Mouse (Mus musculus): ENCODE measurements around the gene Drg2. TPM values are rescaled to one million over a fixed set of nuclear protein-coding genes. Genes with fewer than 3 reads are reported as not detected.
"Not testable (repeated sequence)": the region's sequence is repeated elsewhere in the genome, so short reads cannot be mapped to it uniquely, and the experiment has no call there.

Drg2 gene
- polyA plus RNA-seq, 1 experiment from 2014 or later = 47.6 TPM

DNA sequence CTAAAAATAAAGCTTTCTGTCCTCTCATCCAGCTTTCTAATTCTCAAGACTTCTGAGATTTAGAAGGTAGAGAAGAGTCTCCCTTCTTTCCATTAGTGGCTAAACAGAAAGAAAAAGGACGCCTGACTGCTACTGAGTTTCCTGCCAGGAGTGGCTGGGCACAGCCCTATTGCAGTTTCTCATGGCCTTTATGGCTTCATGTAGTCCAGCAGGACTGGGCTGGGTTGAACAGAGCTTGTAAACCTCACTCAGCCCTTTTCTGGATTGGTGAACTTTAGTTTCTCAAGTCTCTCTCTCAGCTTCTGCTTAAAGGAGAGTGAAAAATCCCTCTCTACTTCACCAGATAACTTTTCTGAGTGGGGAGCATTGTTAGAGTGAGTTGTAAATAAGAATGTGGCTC, 28.0 kb upstream of the Drg2 start:
- ATAC-seq (ENCODE audit: low read depth) = no peak

DNA sequence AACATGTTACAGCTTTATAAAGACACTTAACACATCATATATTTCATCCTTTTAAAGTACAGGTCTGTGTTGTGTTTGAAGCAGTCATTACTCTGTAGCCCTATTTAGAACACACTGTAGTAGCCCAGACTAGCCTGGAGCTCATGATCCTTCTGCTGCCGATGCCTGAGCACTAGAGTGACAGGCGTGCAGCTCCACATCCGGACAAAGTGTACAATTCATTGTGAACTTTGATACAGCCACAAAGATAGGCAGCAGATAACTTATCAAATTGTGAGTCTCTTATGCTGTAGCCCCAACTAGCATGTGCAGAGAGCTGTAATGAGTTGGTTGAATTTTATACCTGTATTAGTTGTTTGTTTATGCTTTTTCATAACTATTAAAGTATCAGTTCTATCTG, 26.8 kb upstream of the Drg2 start:
- peaks cover 36% of the 10 kb centered on the region for H3K36me3 ChIP-seq
- H3K4me1 ChIP-seq (replicated peaks) = 0 out of 2 replicates have a peak, but pooled peaks cover under 1% of the 10 kb centered on the region
- H3K9me3 ChIP-seq (replicated peaks) = no peaks in the 10 kb centered on the region
- ATAC-seq (ENCODE audit: low read depth) (no peak), DNase-seq (no peak)
- no peak overlapping the region for H3K4me3 ChIP-seq (replicated peaks)
- H3K4me2 ChIP-seq = no peak overlapping the region
- H3K27me3 ChIP-seq = no peaks in the 10 kb centered on the region
- no peak overlapping the region for H3K27ac ChIP-seq
- H3K9ac ChIP-seq = no peak overlapping the region
- 70% methylated on average over 3 of the region's 3 CpGs for WGBS (ENCODE audit: insufficient replicate concordance)

More for the DNA sequence above, 28.0 kb upstream of the Drg2 start:
- no peak overlapping the region for H3K9ac ChIP-seq
- no peak overlapping the region for H3K4me3 ChIP-seq (replicated peaks)
- H3K4me2 ChIP-seq = no peak overlapping the region
- peaks cover 24% of the 10 kb centered on the region for H3K36me3 ChIP-seq
- DNase-seq = no peak
- H3K9me3 ChIP-seq (replicated peaks) = no peaks in the 10 kb centered on the region
- H3K27me3 ChIP-seq = no peaks in the 10 kb centered on the region
- H3K4me1 ChIP-seq (replicated peaks) = 0 out of 2 replicates have a peak, but pooled peaks cover 4% of the 10 kb centered on the region
- no peak overlapping the region for H3K27ac ChIP-seq
- 66% methylated on average over 1 of the region's 1 CpGs for WGBS (ENCODE audit: insufficient replicate concordance)

DNA sequence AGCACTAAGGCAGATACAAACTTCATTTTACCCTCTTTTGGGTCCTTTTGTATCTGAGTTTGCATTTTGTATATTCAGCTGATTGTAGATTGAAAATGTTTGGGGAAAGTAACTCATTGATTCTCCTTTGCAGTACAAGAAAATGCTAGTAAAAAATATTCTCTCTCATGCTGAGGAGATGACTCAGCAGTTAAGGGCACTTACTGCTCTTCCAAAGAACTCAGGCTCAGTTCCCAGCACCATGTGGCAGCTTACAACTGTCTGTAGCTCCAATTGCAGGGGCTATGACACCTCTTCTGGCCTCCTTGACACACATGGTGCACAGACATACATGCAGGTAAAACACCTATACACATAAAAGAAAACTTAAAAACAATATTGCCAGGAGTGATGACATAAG, 20.9 kb upstream of the Drg2 start:
- Histone ChIP-seq H3K27ac (no peak overlapping the region), H3K4me1 (replicated peaks) (peaks cover 19% of the 10 kb centered on the region), H3K9me3 (replicated peaks) (no peaks in the 10 kb centered on the region), H3K27me3 (no peaks in the 10 kb centered on the region), H3K4me3 (replicated peaks) (no peak overlapping the region), H3K4me2 (no peak overlapping the region), H3K36me3 (peaks cover 73% of the 10 kb centered on the region), H3K9ac (no peak overlapping the region)
- DNase-seq = no peak
- ATAC-seq (ENCODE audit: low read depth) = no peak

DNA sequence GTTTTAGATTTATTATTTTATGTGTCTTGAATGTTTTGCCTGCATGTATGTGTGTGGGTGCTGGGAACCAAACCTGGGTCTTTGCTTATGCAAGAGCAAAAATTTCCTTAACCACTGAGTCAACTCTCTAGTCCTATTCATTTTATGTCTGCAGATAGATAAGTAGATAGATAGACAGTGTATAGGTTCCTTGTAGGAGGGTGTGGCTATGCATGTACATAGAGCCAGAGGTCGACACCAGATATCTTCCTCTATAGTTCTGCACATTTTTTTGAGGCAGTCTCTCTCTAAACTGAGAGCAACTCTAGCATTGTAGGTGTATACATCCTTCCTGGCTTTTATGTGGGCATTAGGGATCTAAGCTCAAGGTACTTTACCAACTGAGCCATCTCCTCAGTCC, 19.3 kb upstream of the Drg2 start:
- Histone ChIP-seq H3K4me1 (replicated peaks) (peaks cover 19% of the 10 kb centered on the region), H3K27ac (no peak overlapping the region), H3K4me2 (no peak overlapping the region), H3K9ac (no peak overlapping the region), H3K9me3 (replicated peaks) (no peaks in the 10 kb centered on the region), H3K27me3 (no peaks in the 10 kb centered on the region), H3K36me3 (peaks cover 80% of the 10 kb centered on the region), H3K4me3 (replicated peaks) (no peak overlapping the region)
- ATAC-seq (ENCODE audit: low read depth) = 0 out of 2 replicates have a peak, but pooled peaks have one; percentile 60
- WGBS (ENCODE audit: insufficient replicate concordance) = 32% methylated on average over 1 of the region's 1 CpGs
- DNase-seq = no peak

DNA sequence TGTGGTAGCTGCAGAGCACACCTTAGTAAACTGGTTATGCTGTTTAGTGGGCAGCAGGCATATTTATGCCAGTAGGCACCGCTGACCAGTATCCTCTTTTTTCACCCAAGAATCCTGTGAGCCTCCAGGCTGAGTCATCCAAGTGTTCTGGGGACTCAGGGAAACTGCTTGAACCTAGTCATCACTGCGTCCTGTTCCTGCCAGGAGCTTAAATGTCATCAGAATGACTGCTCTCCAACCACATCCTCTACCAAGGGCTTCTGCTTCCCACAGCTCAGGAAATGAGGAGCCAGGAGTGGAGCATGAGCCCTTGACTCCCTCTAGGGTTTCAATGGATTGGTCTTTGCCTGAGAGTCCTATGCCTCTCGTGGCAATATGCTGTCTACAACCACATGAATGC, 17.8 kb upstream of the Drg2 start:
- 62% methylated on average over 3 of the region's 3 CpGs for WGBS (ENCODE audit: insufficient replicate concordance)
- Histone ChIP-seq H3K9me3 (replicated peaks) (no peaks in the 10 kb centered on the region), H3K9ac (no peak overlapping the region), H3K4me3 (replicated peaks) (no peak overlapping the region), H3K36me3 (peaks cover 84% of the 10 kb centered on the region), H3K4me1 (replicated peaks) (peaks cover 19% of the 10 kb centered on the region), H3K27ac (no peak overlapping the region), H3K4me2 (no peak overlapping the region), H3K27me3 (no peaks in the 10 kb centered on the region)
- DNase-seq = no peak
- no peak for ATAC-seq (ENCODE audit: low read depth)

DNA sequence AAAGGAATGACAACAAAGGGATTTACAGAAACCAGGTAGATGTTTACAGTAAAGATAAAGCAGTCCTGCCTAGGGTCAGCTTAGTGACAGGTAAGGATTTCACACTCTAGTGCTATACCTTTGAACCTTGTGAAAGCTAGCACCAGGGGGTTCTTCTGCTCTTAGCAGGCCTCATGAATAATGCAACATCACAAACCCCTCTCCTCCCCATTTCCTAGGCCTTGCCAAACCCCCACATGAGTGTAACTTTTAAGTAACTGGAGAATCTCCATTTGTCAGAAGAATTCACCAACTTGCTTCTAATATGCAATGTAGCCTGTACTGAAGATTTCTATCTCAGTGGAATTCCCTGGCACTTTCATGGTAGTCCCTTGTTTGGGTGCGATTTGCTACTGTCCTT, 14.8 kb upstream of the Drg2 start:
- H3K27ac ChIP-seq; H3K4me3 ChIP-seq (replicated peaks); H3K4me2 ChIP-seq; H3K9ac ChIP-seq; DNase-seq; ATAC-seq (ENCODE audit: low read depth); H3K4me1 ChIP-seq (replicated peaks); H3K9me3 ChIP-seq (replicated peaks); H3K27me3 ChIP-seq: not testable (repeated sequence)
- 54% methylated on average over 1 of the region's 1 CpGs for WGBS (ENCODE audit: insufficient replicate concordance)
- H3K36me3 ChIP-seq = peaks cover 80% of the 10 kb centered on the region

DNA sequence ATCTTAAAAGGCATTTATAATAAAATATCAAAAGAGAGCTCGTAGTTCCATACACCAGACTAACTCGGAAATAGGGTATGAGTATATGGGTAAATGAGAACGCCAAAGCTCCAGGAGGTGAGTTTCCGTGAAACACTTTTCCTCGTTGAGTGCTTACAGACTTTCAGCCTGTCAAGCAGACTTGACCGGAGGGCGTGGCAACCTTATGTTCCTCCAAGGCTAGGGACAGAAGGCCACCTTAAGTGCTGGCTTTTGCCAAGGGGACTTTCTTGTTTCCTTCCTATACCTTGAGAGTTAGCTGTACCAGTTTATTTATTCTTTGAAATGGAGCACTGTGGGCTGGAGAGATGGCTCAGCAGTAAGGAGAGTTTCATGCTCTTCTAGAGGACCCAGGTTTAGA, 14.2 kb upstream of the Drg2 start:
- ATAC-seq (ENCODE audit: low read depth) = no peak
- DNase-seq = no peak
- no peaks in the 10 kb centered on the region for H3K27me3 ChIP-seq
- H3K27ac ChIP-seq = no peak overlapping the region
- no peak overlapping the region for H3K4me2 ChIP-seq
- H3K4me3 ChIP-seq (replicated peaks) = no peak overlapping the region
- no peak overlapping the region for H3K9ac ChIP-seq
- H3K9me3 ChIP-seq (replicated peaks) = no peaks in the 10 kb centered on the region
- peaks cover 74% of the 10 kb centered on the region for H3K36me3 ChIP-seq
- WGBS (ENCODE audit: insufficient replicate concordance) = 62% methylated on average over 7 of the region's 7 CpGs
- H3K4me1 ChIP-seq (replicated peaks) = peaks cover 4% of the 10 kb centered on the region

DNA sequence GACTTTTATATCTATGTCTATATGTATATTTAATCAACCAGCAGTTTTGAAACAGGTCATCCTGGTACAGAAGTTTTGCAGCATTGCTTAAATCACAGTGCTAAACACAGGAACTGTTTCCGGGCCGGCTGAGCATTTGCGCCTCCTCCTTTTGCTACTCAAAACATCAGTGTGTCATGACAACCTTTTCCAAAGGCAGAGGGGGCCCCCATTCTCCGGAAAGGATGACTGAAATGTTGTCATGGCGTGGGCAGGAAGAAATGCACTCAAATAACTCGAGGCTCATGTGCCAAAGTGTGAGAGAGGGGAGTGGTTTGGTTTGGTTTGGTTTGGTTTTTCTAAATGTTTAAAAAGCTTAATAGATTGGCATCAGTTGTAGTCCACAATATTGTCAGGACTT, 11.5 kb upstream of the Drg2 start:
- no peak for ATAC-seq (ENCODE audit: low read depth)
- WGBS (ENCODE audit: insufficient replicate concordance) = 76% methylated on average over 6 of the region's 6 CpGs
- no peak overlapping the region for H3K27ac ChIP-seq

DNA sequence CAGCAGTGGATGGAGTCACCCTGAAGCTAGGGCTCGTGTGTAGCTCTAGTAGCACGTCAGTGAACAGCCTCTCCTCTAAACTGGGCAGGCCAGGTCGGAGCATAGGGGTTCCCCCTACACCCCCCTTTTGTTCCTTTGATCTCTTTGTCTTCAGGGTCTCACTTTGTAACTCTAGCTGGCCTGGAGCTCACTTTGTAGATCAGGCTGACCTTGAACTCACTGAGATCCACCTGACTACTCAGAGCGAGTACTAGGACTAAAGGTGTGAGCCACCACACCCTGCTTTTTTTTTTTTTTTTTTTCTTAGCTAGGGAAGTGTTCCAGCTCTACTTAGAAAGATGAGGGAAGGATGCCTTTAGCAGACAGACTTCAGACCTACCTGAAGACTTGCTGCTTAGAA, 10.4 kb upstream of the Drg2 start:
- Histone ChIP-seq H3K9me3 (replicated peaks) (no peaks in the 10 kb centered on the region), H3K36me3 (peaks cover 40% of the 10 kb centered on the region), H3K9ac (no peak overlapping the region), H3K27me3 (no peaks in the 10 kb centered on the region), H3K4me2 (no peak overlapping the region), H3K4me3 (replicated peaks) (no peak overlapping the region), H3K27ac (no peak overlapping the region), H3K4me1 (replicated peaks) (no peaks in the 10 kb centered on the region)
- 87% methylated on average over 4 of the region's 4 CpGs for WGBS (ENCODE audit: insufficient replicate concordance)
- ATAC-seq (ENCODE audit: low read depth) (no peak), DNase-seq (no peak)

More for the DNA sequence above, 11.5 kb upstream of the Drg2 start:
- no peaks in the 10 kb centered on the region for H3K4me1 ChIP-seq (replicated peaks)
- peaks cover 49% of the 10 kb centered on the region for H3K36me3 ChIP-seq
- no peak overlapping the region for H3K9ac ChIP-seq
- no peaks in the 10 kb centered on the region for H3K9me3 ChIP-seq (replicated peaks)
- H3K4me3 ChIP-seq (replicated peaks) = no peak overlapping the region
- no peak overlapping the region for H3K4me2 ChIP-seq
- H3K27me3 ChIP-seq = no peaks in the 10 kb centered on the region
- DNase-seq = no peak

DNA sequence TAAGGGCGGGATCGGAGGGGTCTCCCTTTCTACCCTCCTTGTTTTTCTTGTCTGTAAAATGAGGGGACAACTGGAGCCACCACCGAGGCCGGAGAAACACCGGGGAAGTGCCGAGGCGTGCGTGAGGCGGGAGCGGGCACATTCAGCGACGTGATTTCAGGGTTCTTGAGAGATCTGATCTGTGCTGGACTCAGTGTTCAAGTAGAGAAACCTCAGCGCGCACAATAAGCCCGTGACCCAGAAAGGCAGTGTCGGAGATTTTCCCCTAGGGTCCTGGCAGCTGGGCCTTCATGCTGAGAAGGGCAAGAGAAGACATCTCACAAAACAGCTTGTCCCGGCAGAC, 325 bp downstream of the Drg2 start:
- ATAC-seq (ENCODE audit: low read depth) (peak; percentile 54), DNase-seq (no peak)
- Histone ChIP-seq H3K36me3 (peaks cover 38% of the 10 kb centered on the region), H3K4me1 (replicated peaks) (peaks cover 23% of the 10 kb centered on the region), H3K27me3 (no peaks in the 10 kb centered on the region), H3K9ac (peak overlapping the region; percentile 85), H3K9me3 (replicated peaks) (no peaks in the 10 kb centered on the region), H3K4me3 (replicated peaks) (peak overlapping the region; percentile 80), H3K4me2 (peak overlapping the region; percentile 88), H3K27ac (peak overlapping the region; percentile 59)
- under 1% methylated on average over 17 of the region's 17 CpGs for WGBS (ENCODE audit: insufficient replicate concordance)

DNA sequence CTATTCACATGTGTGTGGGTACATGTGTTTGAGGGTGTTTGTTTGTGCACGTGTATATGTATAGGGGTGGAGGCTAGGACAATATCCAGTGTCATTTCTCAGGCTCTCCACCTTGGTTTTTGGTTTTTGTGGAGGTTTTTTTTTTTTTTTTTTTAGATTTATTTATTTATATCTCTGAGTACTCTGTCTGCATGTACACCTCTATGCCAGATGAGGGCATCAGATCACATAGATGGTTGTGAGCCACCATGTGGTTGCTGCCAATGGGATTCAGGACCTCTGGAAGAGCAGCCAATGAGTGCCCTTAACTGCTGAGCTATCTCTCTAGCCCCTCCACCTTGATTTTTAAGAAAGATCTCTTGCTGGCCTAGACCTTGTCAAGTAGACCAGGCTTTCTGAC, 3.6 kb downstream of the Drg2 start:
- H3K9me3 ChIP-seq (replicated peaks) = no peaks in the 10 kb centered on the region
- ATAC-seq (ENCODE audit: low read depth) (no peak), DNase-seq (no peak)
- H3K36me3 ChIP-seq = peaks cover 71% of the 10 kb centered on the region
- H3K9ac ChIP-seq = no peak overlapping the region
- H3K27me3 ChIP-seq = no peaks in the 10 kb centered on the region
- 69% methylated on average over 1 of the region's 1 CpGs for WGBS (ENCODE audit: insufficient replicate concordance)
- H3K4me1 ChIP-seq (replicated peaks) = peaks cover 23% of the 10 kb centered on the region
- no peak overlapping the region for H3K4me3 ChIP-seq (replicated peaks)
- no peak overlapping the region for H3K27ac ChIP-seq
- no peak overlapping the region for H3K4me2 ChIP-seq

DNA sequence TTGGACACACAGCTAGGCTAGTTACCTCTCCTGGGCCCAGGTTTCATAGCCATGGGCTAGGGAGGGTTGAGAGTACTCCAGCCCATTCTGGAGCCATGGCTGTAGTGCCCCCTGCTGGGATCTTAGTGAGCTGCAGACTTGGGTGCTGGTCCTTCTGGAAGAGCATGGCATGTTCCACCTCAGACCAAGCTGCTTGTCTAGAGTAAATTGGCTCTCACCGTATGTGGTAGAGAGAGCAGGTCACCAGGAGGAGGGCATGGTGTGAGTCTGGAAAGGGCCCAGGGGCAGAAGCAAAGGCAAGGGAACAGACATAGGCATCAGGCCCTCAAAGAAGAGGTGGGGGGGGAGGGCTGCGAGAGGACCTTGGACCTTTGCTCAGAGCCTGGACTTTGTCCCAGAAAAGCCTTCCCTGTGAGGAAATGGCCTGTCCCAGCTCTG, 11.6 kb downstream of the Drg2 start:
- Histone ChIP-seq H3K4me2 (no peak overlapping the region), H3K4me1 (replicated peaks) (peaks cover 4% of the 10 kb centered on the region; the same call in 1 of the 2 replicates), H3K4me3 (replicated peaks) (no peak overlapping the region), H3K9ac (no peak overlapping the region), H3K36me3 (peaks cover 88% of the 10 kb centered on the region), H3K9me3 (replicated peaks) (no peaks in the 10 kb centered on the region), H3K27me3 (no peaks in the 10 kb centered on the region), H3K27ac (no peak overlapping the region)
- ATAC-seq (ENCODE audit: low read depth) = 0 out of 2 replicates have a peak, but pooled peaks have one; percentile 30
- DNase-seq = no peak
- WGBS (ENCODE audit: insufficient replicate concordance) = 77% methylated on average over 2 of the region's 2 CpGs
